Mouse (Mus musculus) bone marrow, adult 2 months (tissue): ENCODE results near the gene Camk2g.

Source experiments
- CTCF ChIP-seq: fragments of 200-500 bp; IDR thresholded peaks from 2 replicates; pipeline ENCODE4 v1.5.1; 2011; ENCODE audit warnings: low read length, control low read depth; ENCODE audit not compliant: control insufficient read depth, insufficient read depth
- POLR2A ChIP-seq: fragments of 200-500 bp; IDR thresholded peaks from 2 replicates; pipeline ENCODE4 v1.6.1; 2011; ENCODE audit warnings: low read depth, mild to moderate bottlenecking, control low read depth, low read length, borderline replicate concordance; ENCODE audit not compliant: control insufficient read depth

GRCm38 (mm10) chr14:20735052-20735451 lies 58.8 kb downstream of the Camk2g start:
- TF ChIP-seq CTCF = no peak
- no peak for TF ChIP-seq POLR2A
